Mouse (Mus musculus): ENCODE measurements at regions not wholly inside any gene's neighbourhood (a gene's known extent, or its start where the extent isn't known, plus 50 kb on each side); places are given as distances from the start of the nearest gene placed in this dataset.

GRCm38 (mm10) chr6:31630009-31630408 lies 66.2 kb upstream of the Podxl start:
- Histone ChIP-seq H3ac (ENCODE audit: control insufficient read depth, insufficient read length) (no peak overlapping the region), H3K36me3 (ENCODE audit: control insufficient read depth, insufficient read depth) (no peaks in the 10 kb centered on the region), H3K27me3 (ENCODE audit: control insufficient read depth, insufficient read depth, insufficient read length) (no peaks in the 10 kb centered on the region), H3K4me2 (ENCODE audit: low read depth) (no peak overlapping the region), H3K79me2 (ENCODE audit: control insufficient read depth, insufficient read depth) (no peaks in the 10 kb centered on the region), H3K4me3 (no peak overlapping the region)
- TF ChIP-seq POLR2AphosphoS2 (IDR thresholded peaks at IDR 0.05; ENCODE audit: insufficient read length, low read depth) (no peak), USF1 (IDR thresholded peaks at IDR 0.05; ENCODE audit: low read depth) (no peak), POLR2A (IDR thresholded peaks at IDR 0.05; ENCODE audit: insufficient read length, low read depth) (no peak), REST (IDR thresholded peaks at IDR 0.05; ENCODE audit: insufficient read depth, insufficient read length) (no peak), TCF12 (IDR thresholded peaks at IDR 0.05; ENCODE audit: insufficient read depth, poor library complexity, severe bottlenecking) (no peak), TCF3 (IDR thresholded peaks at IDR 0.05; ENCODE audit: insufficient read length, low read depth) (no peak), SRF (IDR thresholded peaks at IDR 0.05; ENCODE audit: control insufficient read depth, insufficient read length, low read depth) (no peak), CEBPB (IDR thresholded peaks at IDR 0.05; ENCODE audit: insufficient read depth, poor library complexity, severe bottlenecking) (no peak)

- Histone ChIP-seq H3K4me3 (no peak overlapping the region), H3K27me3 (ENCODE audit: control insufficient read depth, insufficient read depth, insufficient read length) (peaks cover 6% of the 10 kb centered on the region), H3K79me2 (ENCODE audit: control insufficient read depth, insufficient read depth) (no peaks in the 10 kb centered on the region), H3K4me2 (ENCODE audit: low read depth) (no peak overlapping the region), H3K36me3 (ENCODE audit: control insufficient read depth, insufficient read depth) (no peaks in the 10 kb centered on the region), H3ac (ENCODE audit: control insufficient read depth, insufficient read length) (no peak overlapping the region)
- no peak for TF ChIP-seq SRF (IDR thresholded peaks at IDR 0.05; ENCODE audit: control insufficient read depth, insufficient read length, low read depth)
- TF ChIP-seq MAX (IDR thresholded peaks at IDR 0.05; ENCODE audit: low read depth), result no peak
- no peak for TF ChIP-seq MYOG (IDR thresholded peaks at IDR 0.05; ENCODE audit: control insufficient read depth in 1 of 3, insufficient read depth in 1 of 3, insufficient read length in 2 of 3, low read depth in 2 of 3)
- TF ChIP-seq REST (IDR thresholded peaks at IDR 0.05; ENCODE audit: insufficient read depth, insufficient read length), result no peak
- no peak for TF ChIP-seq MYOD1 (IDR thresholded peaks at IDR 0.05; ENCODE audit: control insufficient read depth in 1 of 3, insufficient read length in 2 of 3, low read depth in 2 of 3)
- TF ChIP-seq TCF3 (IDR thresholded peaks at IDR 0.05; ENCODE audit: insufficient read length, low read depth), result no peak
- TF ChIP-seq TCF12 (IDR thresholded peaks at IDR 0.05; ENCODE audit: insufficient read depth, poor library complexity, severe bottlenecking), result no peak
- TF ChIP-seq CEBPB (IDR thresholded peaks at IDR 0.05; ENCODE audit: insufficient read depth, poor library complexity, severe bottlenecking), result no peak
- TF ChIP-seq E2F4 (IDR thresholded peaks at IDR 0.05; ENCODE audit: insufficient read depth), result no peak
- TF ChIP-seq POLR2A (IDR thresholded peaks at IDR 0.05; ENCODE audit: insufficient read length, low read depth), result no peak
- TF ChIP-seq POLR2AphosphoS2 (IDR thresholded peaks at IDR 0.05; ENCODE audit: insufficient read length, low read depth), result no peak
- TF ChIP-seq USF1 (IDR thresholded peaks at IDR 0.05; ENCODE audit: low read depth), result no peak
Observed at GRCm38 (mm10) chr6:31627912-31628311, 64.1 kb upstream of the Podxl start.

- Histone ChIP-seq H3K36me3 (ENCODE audit: control insufficient read depth, insufficient read depth) (no peaks in the 10 kb centered on the region), H3K4me2 (ENCODE audit: low read depth) (no peak overlapping the region)
Observed at GRCm38 (mm10) chr6:31625055-31625454, 61.3 kb upstream of the Podxl start.

GRCm38 (mm10) chr6:31624374-31624773 lies 60.6 kb upstream of the Podxl start:
- H3K27me3 ChIP-seq (ENCODE audit: control insufficient read depth, insufficient read depth, insufficient read length), result peaks cover 6% of the 10 kb centered on the region
- no peak overlapping the region for H3K4me3 ChIP-seq
- no peak overlapping the region for H3ac ChIP-seq (ENCODE audit: control insufficient read depth, insufficient read length)
- H3K36me3 ChIP-seq (ENCODE audit: control insufficient read depth, insufficient read depth), result no peaks in the 10 kb centered on the region
- no peak overlapping the region for H3K4me2 ChIP-seq (ENCODE audit: low read depth)
- no peaks in the 10 kb centered on the region for H3K79me2 ChIP-seq (ENCODE audit: control insufficient read depth, insufficient read depth)
- TF ChIP-seq POLR2AphosphoS2 (IDR thresholded peaks at IDR 0.05; ENCODE audit: insufficient read length, low read depth), result no peak
- TF ChIP-seq TCF12 (IDR thresholded peaks at IDR 0.05; ENCODE audit: insufficient read depth, poor library complexity, severe bottlenecking), result no peak
- TF ChIP-seq TCF3 (IDR thresholded peaks at IDR 0.05; ENCODE audit: insufficient read length, low read depth), result no peak
- TF ChIP-seq MYOG (IDR thresholded peaks at IDR 0.05; ENCODE audit: control insufficient read depth in 1 of 3, insufficient read depth in 1 of 3, insufficient read length in 2 of 3, low read depth in 2 of 3), result no peak
- TF ChIP-seq CEBPB (IDR thresholded peaks at IDR 0.05; ENCODE audit: insufficient read depth, poor library complexity, severe bottlenecking), result no peak
- no peak for TF ChIP-seq REST (IDR thresholded peaks at IDR 0.05; ENCODE audit: insufficient read depth, insufficient read length)

More at GRCm38 (mm10) chr6:31625055-31625454, 61.3 kb upstream of the Podxl start:
- H3K27me3 ChIP-seq (ENCODE audit: control insufficient read depth, insufficient read depth, insufficient read length), result peaks cover 6% of the 10 kb centered on the region
- TF ChIP-seq POLR2AphosphoS2 (IDR thresholded peaks at IDR 0.05; ENCODE audit: insufficient read length, low read depth) (no peak), MYOG (IDR thresholded peaks at IDR 0.05; ENCODE audit: control insufficient read depth in 1 of 3, insufficient read depth in 1 of 3, insufficient read length in 2 of 3, low read depth in 2 of 3) (no peak), E2F4 (IDR thresholded peaks at IDR 0.05; ENCODE audit: insufficient read depth) (no peak), USF1 (IDR thresholded peaks at IDR 0.05; ENCODE audit: low read depth) (no peak), TCF3 (IDR thresholded peaks at IDR 0.05; ENCODE audit: insufficient read length, low read depth) (no peak), MYOD1 (IDR thresholded peaks at IDR 0.05; ENCODE audit: control insufficient read depth in 1 of 3, insufficient read length in 2 of 3, low read depth in 2 of 3) (no peak), POLR2A (IDR thresholded peaks at IDR 0.05; ENCODE audit: insufficient read length, low read depth) (no peak), SRF (IDR thresholded peaks at IDR 0.05; ENCODE audit: control insufficient read depth, insufficient read length, low read depth) (no peak), TCF12 (IDR thresholded peaks at IDR 0.05; ENCODE audit: insufficient read depth, poor library complexity, severe bottlenecking) (no peak)
- H3K4me3 ChIP-seq, result no peak overlapping the region
- no peaks in the 10 kb centered on the region for H3K79me2 ChIP-seq (ENCODE audit: control insufficient read depth, insufficient read depth)
- no peak overlapping the region for H3ac ChIP-seq (ENCODE audit: control insufficient read depth, insufficient read length)

- no peak overlapping the region for H3K4me2 ChIP-seq (ENCODE audit: low read depth)
- peaks cover 6% of the 10 kb centered on the region for H3K27me3 ChIP-seq (ENCODE audit: control insufficient read depth, insufficient read depth, insufficient read length)
- no peak overlapping the region for H3ac ChIP-seq (ENCODE audit: control insufficient read depth, insufficient read length)
- no peaks in the 10 kb centered on the region for H3K79me2 ChIP-seq (ENCODE audit: control insufficient read depth, insufficient read depth)
- H3K36me3 ChIP-seq (ENCODE audit: control insufficient read depth, insufficient read depth), result no peaks in the 10 kb centered on the region
- TF ChIP-seq REST (IDR thresholded peaks at IDR 0.05; ENCODE audit: insufficient read depth, insufficient read length), result no peak
- no peak for TF ChIP-seq POLR2A (IDR thresholded peaks at IDR 0.05; ENCODE audit: insufficient read length, low read depth)
- TF ChIP-seq USF1 (IDR thresholded peaks at IDR 0.05; ENCODE audit: low read depth), result no peak
- TF ChIP-seq MAX (IDR thresholded peaks at IDR 0.05; ENCODE audit: low read depth), result no peak
- no peak for TF ChIP-seq MYOD1 (IDR thresholded peaks at IDR 0.05; ENCODE audit: control insufficient read depth in 1 of 3, insufficient read length in 2 of 3, low read depth in 2 of 3)
- no peak for TF ChIP-seq TCF3 (IDR thresholded peaks at IDR 0.05; ENCODE audit: insufficient read length, low read depth)
- no peak for TF ChIP-seq SRF (IDR thresholded peaks at IDR 0.05; ENCODE audit: control insufficient read depth, insufficient read length, low read depth)
- TF ChIP-seq TCF12 (IDR thresholded peaks at IDR 0.05; ENCODE audit: insufficient read depth, poor library complexity, severe bottlenecking), result no peak
- TF ChIP-seq E2F4 (IDR thresholded peaks at IDR 0.05; ENCODE audit: insufficient read depth), result no peak
- no peak for TF ChIP-seq CEBPB (IDR thresholded peaks at IDR 0.05; ENCODE audit: insufficient read depth, poor library complexity, severe bottlenecking)
- no peak for TF ChIP-seq MYOG (IDR thresholded peaks at IDR 0.05; ENCODE audit: control insufficient read depth in 1 of 3, insufficient read depth in 1 of 3, insufficient read length in 2 of 3, low read depth in 2 of 3)
- no peak overlapping the region for H3K4me3 ChIP-seq
Observed at GRCm38 (mm10) chr6:31621023-31621422, 57.2 kb upstream of the Podxl start.

Data from myocyte (in vitro differentiated cells).